Mouse (Mus musculus): ENCODE results near the gene D930020B18Rik.
A peak's percentile ranks its signal among the peaks of the same experiment; 100 is the strongest.

The D930020B18Rik gene

GRCm38 (mm10) chr10:121641272-121642053 lies at the start of gene D930020B18Rik:
D930020B18Rik (plus strand) TSS chr10:121641588.
- DNase-seq, result peak; percentile 22

GRCm38 (mm10) chr10:121596580-121596979 lies 44.8 kb upstream of the D930020B18Rik start:
- DNase-seq, result no peak

- no peak for DNase-seq
Measured at GRCm38 (mm10) chr10:121601272-121601671, 40.1 kb upstream of the D930020B18Rik start.

- DNase-seq, result no peak
Measured at GRCm38 (mm10) chr10:121603556-121603955, 37.8 kb upstream of the D930020B18Rik start.

GRCm38 (mm10) chr10:121604632-121605344 lies 36.6 kb upstream of the D930020B18Rik start:
- DNase-seq, result no peak

GRCm38 (mm10) chr10:121608177-121608576 lies 33.2 kb upstream of the D930020B18Rik start:
- DNase-seq, result no peak

GRCm38 (mm10) chr10:121611587-121611986 lies 29.8 kb upstream of the D930020B18Rik start:
- no peak for DNase-seq

- DNase-seq, result no peak
Measured at GRCm38 (mm10) chr10:121612448-121612847, 28.9 kb upstream of the D930020B18Rik start.

GRCm38 (mm10) chr10:121613570-121613969 lies 27.8 kb upstream of the D930020B18Rik start:
- DNase-seq, result no peak

GRCm38 (mm10) chr10:121615146-121615870 lies 26.1 kb upstream of the D930020B18Rik start:
- DNase-seq, result no peak

GRCm38 (mm10) chr10:121615935-121616334 lies 25.5 kb upstream of the D930020B18Rik start:
- no peak for DNase-seq

- DNase-seq, result no peak
Measured at GRCm38 (mm10) chr10:121622431-121622830, 19.0 kb upstream of the D930020B18Rik start.

- no peak for DNase-seq
Measured at GRCm38 (mm10) chr10:121623670-121624069, 17.7 kb upstream of the D930020B18Rik start.

GRCm38 (mm10) chr10:121625006-121625405 lies 16.4 kb upstream of the D930020B18Rik start:
- DNase-seq, result no peak

- no peak for DNase-seq
Measured at GRCm38 (mm10) chr10:121625407-121626185, 15.8 kb upstream of the D930020B18Rik start.

GRCm38 (mm10) chr10:121626186-121626882 lies 15.1 kb upstream of the D930020B18Rik start, which contains the start of gene Xpot:
Xpot (minus strand) TSS chr10:121626332.
- peak; percentile 98 for DNase-seq

- no peak for DNase-seq
Measured at GRCm38 (mm10) chr10:121627216-121627852, 14.1 kb upstream of the D930020B18Rik start.

GRCm38 (mm10) chr10:121628561-121629040 lies 12.8 kb upstream of the D930020B18Rik start:
- DNase-seq, result no peak

GRCm38 (mm10) chr10:121634159-121634558 lies 7.2 kb upstream of the D930020B18Rik start:
- no peak for DNase-seq

- no peak for DNase-seq
Measured at GRCm38 (mm10) chr10:121636276-121636675, 5.1 kb upstream of the D930020B18Rik start.

GRCm38 (mm10) chr10:121639573-121639972 lies 1.8 kb upstream of the D930020B18Rik start:
- no peak for DNase-seq

Measured in thymus, postnatal 25 days (tissue).